Mouse (Mus musculus) left cerebral cortex, adult 18-20 months (tissue): ENCODE measurements at regions not wholly inside any gene's neighbourhood (a gene's known extent, or its start where the extent isn't known, plus 50 kb on each side); places are given as distances from the start of the nearest gene placed in this dataset.

Experiments
- DNase-seq, 2 experiments: peaks; one replicate each; pipeline ENCODE4 v3.0.0; 2021 to 2022; ENCODE audit warnings: low spot score in 2 of 2, mixed read lengths in 1 of 2

DNA sequence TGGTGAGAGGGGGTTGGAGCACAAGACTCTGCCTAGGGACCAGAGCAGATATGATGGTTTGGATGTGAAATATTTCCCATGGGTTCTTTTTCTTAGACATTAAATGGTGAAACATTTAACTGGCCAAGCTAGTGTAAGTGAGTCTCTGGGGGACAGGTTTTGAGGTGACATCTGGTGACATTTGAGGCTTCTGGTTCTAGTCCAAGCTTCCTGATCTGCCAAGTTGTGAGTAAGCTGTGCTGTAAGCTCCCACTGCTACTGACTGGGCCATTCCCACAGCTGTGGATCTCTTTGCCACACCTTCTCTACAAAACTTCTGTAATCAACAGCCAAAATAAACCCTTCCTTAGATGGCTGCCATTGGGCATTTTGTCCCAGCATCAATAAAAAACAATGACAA, 264.4 kb downstream of the Cbln1 start:
- no peak for DNase-seq

- no peak for DNase-seq
Measured at GRCm38 (mm10) chr8:87202639-87203160, 269.7 kb downstream of the Cbln1 start.

- no peak for DNase-seq
Measured at GRCm38 (mm10) chr8:87199461-87200131, 272.8 kb downstream of the Cbln1 start.

- DNase-seq, result no peak
Measured at GRCm38 (mm10) chr8:87197867-87198536, 274.4 kb downstream of the Cbln1 start.

GRCm38 (mm10) chr8:87197000-87197399, 275.4 kb downstream of the Cbln1 start:
- no peak for DNase-seq

DNA sequence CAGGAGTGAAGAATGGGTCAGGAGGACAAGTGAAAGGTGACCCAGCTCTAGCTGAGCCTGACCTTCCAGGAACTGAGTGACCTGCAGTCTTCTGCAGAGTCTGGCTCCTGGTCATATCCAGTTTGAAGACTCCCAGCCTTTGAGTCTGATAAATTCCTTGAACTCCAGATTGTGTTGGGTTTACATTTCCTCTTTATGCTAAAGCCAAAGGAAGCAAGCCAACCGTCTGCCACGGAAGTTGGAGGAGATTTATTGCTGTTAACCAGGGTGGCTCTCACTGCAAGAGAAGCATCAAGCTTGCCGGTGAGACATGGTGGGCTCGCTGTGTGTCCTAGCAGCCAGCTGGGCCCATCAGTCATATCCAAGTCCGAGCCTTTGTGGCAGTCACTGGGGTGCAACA, 276.4 kb downstream of the Cbln1 start:
- DNase-seq, result no peak

- no peak for DNase-seq
Measured at GRCm38 (mm10) chr8:87189791-87190385, 282.5 kb downstream of the Cbln1 start.

- no peak for DNase-seq
Measured at GRCm38 (mm10) chr8:87182888-87183287, 289.5 kb downstream of the Cbln1 start.

DNA sequence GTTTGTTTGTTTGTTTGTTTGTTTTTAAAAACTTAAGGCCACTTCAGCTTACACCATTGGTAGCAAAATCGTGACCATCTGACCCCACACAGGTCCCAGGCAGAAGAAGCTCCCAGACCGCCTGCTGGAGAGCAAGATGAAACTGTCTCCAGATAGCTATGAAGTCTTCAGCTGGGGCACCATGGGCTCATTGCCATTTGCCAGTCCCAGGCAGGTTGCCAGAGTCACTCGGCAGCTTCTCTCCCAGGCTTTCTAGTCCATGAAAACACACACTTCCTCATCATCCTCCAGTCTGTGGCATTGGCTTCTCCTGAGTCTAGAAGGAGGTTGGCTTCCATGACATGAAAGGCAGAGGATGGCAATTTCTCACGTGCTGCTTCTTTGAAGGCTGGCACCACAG, 293.5 kb upstream of the N4bp1 start:
- DNase-seq, result no peak

GRCm38 (mm10) chr8:87177620-87178019, 292.6 kb upstream of the N4bp1 start:
- DNase-seq, result no peak

DNA sequence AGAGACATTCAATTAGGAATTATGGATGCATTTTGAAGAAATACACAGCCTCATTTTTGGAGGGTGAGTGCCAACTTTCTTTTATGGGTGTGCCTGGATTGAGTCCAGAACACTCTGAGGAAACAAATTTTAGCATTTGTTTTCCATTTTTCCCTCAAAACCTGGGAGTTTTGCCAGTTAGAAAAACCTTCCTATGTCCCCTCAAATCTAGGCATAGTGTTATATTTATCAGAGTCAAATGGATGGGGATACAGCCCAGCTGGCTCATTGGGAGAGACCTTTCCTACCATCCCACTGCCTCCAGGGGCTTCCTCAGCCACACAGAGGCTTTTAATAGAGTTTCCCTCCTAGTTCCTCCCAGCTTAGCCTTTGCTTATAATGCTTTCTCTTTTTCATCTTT, 290.0 kb upstream of the N4bp1 start:
- DNase-seq, result no peak

- DNase-seq, result no peak
Measured at GRCm38 (mm10) chr8:87173720-87174119, 288.7 kb upstream of the N4bp1 start.

DNA sequence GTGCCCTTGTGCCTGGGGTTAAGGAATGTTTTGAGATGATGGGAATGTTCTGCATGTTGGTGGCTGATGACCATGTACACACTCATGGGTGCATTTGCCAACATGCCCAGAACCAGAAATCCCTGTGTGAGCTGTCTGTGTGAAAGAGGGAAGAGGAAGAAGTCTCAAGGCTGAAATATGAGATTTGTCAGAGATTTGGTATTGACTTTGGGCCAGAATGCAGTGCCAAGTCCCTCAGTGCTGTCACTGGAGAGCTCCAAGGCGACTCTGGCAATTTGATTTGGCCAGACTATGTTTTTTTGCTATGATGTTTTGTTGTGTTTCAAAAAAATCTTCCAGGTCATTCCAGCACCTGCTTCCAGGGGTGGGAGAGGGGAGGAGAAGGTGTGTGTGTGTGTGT, 281.7 kb upstream of the N4bp1 start:
- no peak for DNase-seq

- no peak for DNase-seq
Measured at GRCm38 (mm10) chr8:87160416-87160815, 275.4 kb upstream of the N4bp1 start.

DNA sequence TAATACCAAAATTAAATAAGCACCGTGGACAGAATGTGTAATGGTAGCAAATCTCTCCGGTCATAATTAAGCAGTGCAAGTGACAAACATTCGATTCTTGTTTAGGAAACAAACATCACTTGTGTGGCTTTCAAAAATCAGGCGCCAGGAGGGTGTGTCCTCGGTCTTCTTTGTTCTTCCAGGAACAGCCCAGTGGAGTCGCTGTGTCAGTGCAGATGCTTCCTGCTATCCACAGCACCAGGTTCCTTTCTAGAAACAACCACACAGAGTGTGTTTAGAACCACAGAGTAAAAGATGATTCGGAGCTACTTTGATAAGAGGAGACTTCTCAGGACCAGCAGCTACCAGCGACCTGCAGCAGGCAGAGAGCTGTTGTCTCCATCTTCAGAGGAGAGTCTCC, 273.3 kb upstream of the N4bp1 start:
- DNase-seq, result no peak

DNA sequence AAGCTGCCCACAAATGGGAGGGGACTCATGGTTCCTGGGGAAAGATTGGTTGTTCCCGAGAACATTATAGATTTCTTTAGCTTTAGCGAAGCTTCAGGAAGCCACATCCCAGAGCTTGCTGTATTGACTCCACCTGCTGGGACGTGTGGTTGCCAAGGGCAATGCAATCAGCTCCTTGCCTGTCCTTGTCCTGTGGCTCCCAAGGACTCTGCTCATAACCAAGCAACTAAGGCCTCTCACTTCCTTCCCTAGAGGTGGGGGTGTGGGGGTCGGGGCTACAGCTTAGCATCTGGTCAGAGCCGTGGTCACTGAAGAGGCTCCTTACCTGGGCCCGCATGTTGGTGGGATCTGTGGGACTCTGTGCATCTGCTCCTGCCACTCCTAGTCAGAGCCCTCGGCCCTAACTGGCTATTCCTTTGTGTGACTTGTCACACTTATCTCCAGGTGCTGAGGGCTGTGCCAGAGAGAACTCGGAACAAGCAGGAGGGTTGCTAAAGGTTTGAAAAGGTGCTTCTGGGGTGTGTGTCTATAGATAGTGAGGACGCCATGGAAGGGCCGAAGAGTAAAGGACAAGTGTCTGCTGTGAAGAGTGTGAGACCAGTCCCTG, 270.9 kb upstream of the N4bp1 start:
- DNase-seq, result no peak

GRCm38 (mm10) chr8:87152068-87152915, 267.2 kb upstream of the N4bp1 start:
- no peak for DNase-seq

- DNase-seq, result no peak
Measured at GRCm38 (mm10) chr8:87148853-87149252, 263.8 kb upstream of the N4bp1 start.

GRCm38 (mm10) chr8:87147704-87148103, 262.6 kb upstream of the N4bp1 start:
- DNase-seq, result no peak

- no peak for DNase-seq
Measured at GRCm38 (mm10) chr8:87137412-87137811, 252.4 kb upstream of the N4bp1 start.

GRCm38 (mm10) chr8:87131716-87132115, 246.7 kb upstream of the N4bp1 start:
- no peak for DNase-seq
